Mouse (Mus musculus) retina, postnatal 1 day (tissue): ENCODE measurements around the gene Rfwd3.
A peak's percentile ranks its signal among the peaks of the same experiment; 100 is the strongest.
"Not testable (repeated sequence)": the region's sequence is repeated elsewhere in the genome, so short reads cannot be mapped to it uniquely, and the experiment has no call there.

Experiments used
- DNase-seq: peaks from one replicate; pipeline ENCODE4 v3.0.0-alpha.2; 2012

Rfwd3 gene

DNA sequence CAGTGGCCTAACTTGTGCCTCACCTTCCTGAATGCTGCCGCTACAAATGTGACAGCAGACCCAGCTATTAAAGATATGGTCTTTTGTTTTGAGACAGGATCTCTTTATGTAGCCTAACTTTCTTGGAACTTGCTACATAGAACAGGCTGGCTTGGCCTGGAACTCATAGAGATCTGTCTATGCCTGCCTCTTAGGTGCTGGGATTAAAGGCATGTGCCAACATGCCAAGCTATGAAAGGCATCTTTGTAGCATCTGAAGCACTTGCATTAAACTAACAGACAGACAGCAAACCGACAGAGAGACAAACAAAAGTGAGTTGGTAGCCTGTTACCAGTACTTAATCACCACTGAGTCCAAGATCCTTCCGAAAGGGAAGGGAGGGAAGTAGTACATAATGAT is 17.9 kb downstream of the Rfwd3 start:
- no peak for DNase-seq

DNA sequence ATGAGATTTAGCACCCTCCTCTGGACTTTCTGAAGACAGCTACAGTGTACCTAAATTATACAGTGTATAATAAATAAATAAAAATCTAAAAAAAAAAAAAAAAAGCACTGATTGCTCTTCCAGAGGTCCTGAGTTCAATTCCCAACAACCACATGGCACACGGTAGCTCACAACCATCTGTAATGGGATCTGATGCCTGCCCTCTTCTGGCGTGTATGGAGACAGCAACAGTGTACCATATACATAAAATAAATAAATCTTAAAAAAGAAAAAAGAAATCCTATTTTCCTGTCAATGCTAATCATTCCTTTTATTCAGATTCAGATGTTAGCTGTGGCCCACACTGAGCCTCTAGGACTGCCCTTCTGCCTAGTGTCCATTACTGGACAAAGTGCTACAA is 31.7 kb downstream of the Rfwd3 start:
- DNase-seq = no peak

DNA sequence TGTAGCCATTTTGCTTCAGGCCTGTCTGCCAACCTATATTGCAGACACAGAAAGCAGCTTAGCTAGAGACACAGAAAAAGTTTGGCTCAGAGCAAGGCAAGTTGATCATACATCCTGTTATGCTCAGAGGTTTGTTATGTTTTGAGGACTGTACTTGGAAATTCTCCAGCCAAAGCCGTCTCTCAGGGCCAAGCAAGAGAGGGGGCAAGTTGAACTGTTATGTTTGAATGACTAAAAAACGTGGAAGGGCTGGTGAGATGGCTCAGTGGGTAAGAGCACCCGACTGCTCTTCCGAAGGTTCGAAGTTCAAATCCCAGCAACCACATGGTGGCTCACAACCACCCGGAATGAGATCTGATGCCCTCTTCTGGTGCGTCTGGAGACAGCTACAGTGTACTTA is 33.9 kb downstream of the Rfwd3 start:
- DNase-seq = not testable (repeated sequence)

DNA sequence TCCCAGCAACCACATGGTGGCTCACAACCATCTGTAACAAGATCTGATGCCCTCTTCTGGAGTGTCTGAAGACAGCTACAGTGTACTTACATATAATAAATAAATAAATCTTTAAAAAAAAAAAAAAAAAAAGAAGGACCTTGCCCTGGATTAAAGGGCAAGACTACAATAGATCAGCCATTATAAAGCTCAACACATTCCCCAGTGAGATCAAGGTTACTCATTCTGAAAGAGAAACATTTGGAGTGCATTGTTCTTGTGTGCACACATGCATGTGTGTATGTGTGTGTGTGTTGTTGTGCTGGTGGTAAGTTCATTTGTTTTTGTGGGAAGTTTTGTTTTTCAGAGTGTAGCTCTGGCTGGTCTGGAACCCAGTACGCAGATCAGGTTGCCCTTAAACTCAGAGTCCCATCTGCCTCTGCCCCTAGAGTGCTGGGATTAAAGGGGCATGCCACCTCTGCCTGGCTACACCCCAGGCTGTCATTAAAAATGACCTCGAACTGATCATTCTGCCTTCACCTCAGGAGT is 35.3 kb downstream of the Rfwd3 start:
- no peak for DNase-seq

DNA sequence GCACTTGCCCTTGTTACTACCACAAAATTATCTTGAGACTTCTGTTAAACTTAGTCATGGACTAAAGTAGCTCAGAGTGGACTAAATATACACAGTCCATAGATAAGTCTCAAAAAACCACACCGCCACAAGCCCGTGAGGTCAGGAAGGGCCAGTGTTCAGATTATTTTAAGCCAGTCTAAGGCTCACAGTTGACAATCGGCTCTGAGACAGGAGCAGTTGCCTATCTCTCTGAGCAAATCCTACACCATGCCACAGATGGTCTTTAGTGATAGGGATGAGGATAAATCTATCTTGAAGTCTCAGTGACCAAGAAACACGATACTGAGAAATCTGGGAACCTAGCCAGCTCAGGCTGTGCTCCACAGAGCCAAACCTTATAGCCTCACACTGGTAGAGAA is 38.0 kb downstream of the Rfwd3 start:
- peak; percentile 48 for DNase-seq

DNA sequence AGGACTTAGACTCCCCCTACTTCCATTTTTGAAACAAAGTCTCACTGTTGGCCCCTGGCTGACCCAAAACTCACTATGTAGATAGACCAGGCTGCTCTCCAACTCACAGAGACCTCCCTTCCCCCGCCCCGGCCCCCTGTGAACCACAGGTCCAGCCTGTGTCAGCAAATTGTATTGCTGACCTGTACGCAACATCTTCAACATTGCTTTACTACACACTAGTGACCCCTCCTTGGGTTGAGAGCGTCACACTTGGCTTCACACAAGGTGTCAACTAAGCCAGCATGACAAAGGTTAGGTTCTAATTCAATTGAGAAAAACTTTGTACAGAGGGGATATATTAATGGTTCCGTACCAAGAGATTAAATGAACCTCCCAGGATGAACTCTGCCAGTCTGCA is 39.8 kb downstream of the Rfwd3 start:
- DNase-seq = no peak

DNA sequence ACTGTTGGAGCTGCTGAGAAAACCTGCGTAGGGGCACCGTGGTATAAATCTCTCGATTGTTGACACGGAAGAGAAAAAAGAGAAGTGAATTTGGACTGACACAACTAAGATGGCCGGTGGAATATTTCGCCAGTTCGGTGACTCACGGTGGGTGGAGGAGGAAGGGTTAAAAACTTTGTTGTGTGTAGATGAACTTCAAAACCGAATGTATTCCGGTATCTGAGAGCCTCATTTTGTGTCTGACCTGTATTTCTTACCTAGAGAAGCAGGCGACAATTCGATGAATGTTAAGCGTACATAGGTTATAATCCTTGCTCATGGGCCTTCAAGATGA is 40.6 kb downstream of the Rfwd3 start:
- DNase-seq = no peak

DNA sequence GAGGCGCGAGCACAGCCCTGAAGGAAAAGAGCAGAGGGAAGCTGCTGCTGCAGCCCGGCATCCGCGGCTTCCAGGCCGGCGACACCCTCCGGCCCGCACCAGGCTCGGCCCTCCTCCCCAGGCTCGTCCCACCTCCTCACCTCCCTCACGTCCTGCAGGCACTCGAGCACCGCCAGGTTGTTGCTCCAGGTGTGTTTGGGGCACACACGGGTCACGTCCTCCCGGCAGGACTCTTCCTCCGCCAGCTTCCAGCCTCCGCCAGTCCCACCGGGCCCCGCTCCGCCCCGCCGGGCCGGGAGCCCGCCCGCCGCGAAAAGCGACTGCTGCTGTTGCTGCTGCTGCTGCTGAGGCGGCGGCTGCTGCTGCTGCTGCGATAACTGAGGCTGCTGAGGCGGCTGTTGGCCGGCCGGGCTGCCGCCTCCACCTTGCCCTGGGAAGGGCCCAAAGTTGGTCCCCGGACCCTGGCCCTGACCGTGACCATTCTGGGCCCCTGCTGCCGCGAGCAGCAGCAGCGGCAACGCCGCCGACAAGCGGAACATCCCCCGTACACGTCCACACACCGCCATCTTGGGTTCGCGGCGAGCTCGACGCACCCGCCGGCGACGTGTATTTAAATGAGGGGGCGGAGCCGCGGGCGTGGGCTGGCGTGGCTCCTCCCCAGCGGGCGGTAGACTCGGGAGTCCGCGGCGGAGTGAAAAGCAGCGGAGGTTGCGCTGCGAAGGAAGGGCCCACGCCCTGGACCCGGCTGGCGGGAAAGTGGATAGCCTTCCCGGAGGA is 41.2 kb downstream of the Rfwd3 start, which contains the start of gene Glg1:
TSS of gene Glg1 (minus strand) at position 586 of the 777 bp plus-strand sequence.
- DNase-seq = peak; percentile 96

DNA sequence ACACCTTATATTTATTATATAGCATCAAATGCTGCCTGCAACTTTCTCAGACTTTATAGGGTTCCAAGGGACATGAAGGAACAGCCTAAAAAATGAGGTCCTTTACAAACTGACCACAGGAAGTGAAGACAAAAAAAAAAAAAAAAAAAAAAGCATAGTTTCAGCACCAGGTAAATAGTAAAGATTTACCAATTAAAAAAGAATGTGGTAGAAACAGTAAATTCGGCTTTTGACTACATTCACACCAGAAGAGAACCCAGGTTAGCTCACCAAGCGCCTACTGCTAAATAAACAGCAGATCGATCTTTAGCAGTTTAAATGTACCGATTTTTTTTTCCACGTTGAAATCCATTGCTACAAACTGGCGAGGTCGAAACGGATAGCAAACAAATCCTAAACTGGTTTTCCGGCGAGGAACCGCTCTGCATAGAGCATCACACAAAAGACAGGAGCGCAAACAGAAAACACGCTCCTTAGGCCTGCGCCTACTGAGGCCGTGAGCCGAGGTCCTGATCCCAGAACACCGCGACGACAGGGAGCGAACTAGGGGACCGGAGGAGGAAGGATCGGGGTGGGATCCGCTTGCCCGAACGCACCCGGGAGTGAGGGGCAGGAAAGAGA is 41.9 kb downstream of the Rfwd3 start:
- DNase-seq = no peak

DNA sequence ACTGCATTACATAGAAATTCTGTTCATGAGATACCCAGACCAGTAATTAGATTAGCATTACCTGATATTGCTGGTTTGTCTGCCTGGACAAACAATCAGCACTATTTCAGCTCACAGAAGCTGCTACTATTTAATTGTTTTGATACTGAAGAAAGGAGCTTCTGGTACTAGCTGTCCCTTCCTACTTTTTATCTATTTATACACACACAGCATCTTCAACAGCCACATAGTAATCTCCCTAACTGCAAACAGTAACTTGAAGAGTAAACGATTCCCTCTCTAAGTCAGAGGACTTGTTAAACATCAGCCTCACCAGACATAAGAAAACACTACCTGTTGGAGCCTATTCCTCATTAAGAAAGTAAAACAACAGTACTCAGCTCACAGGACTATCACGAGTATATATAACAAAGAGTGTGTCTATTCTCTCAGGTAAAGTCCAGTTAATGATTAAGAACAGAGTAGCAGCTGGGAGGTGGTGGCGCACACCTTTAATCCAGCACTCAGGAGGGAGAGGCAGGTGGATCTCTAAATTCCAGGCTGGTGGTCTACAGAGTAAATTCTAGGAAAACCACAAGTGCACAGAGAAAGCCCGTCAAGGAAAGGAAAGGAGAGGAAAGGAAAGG is 47.4 kb downstream of the Rfwd3 start:
- DNase-seq = no peak

DNA sequence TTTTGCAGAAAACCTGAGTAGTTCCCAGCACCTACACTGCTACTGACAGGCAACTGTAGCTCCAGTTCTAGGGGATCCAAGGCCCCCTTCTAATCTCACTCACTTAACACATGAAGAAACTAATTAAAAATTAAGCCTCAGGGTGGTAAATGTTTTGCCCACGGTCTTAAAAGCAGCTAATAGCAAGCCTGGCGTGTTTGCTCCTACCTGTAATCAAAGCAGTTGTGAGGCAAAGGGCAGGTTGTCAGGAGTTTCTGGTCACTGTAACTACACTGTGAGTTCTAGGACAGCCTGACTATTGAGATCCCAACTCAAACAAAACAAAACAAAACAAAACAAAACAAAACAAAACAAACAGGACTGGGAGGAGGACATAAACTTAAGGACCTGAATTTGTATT is 49.9 kb downstream of the Rfwd3 start:
- no peak for DNase-seq

DNA sequence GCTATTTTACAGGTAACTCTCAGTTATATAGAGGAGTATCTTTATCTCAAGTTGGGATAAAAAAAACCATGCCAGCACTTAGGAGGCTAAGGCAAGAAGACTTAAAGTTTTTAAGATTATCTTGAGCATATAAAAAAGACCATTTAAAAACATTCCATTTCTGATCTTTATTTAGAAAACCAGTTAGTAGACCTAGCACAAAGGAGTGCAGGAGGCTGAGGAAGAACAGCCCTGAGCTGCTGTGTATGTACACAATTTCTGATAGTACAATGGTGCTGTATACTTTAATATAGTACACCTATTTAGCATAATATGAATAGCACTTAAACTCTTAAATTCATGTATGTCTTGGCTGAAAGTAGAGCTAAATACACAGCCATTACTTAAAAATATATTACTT is 51.9 kb downstream of the Rfwd3 start:
- no peak for DNase-seq

DNA sequence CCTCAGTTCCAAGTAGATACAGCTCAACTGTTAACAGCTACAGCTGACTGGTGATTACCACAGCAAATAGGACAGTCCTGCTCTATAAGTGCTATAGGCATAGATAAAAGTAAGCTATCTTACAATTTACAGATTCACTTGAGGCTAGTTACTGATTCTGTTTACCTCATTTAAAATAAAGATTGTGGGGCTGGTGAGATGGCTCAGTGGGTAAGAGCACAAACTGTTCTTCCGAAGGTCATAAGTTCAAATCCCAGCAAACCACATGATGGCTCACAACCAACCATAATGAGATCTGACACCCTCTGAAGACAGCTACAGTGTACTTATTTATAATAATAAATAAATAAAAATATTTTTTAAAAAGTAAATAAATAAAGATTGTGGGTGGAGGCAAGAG is 53.2 kb downstream of the Rfwd3 start:
- DNase-seq = not testable (repeated sequence)

DNA sequence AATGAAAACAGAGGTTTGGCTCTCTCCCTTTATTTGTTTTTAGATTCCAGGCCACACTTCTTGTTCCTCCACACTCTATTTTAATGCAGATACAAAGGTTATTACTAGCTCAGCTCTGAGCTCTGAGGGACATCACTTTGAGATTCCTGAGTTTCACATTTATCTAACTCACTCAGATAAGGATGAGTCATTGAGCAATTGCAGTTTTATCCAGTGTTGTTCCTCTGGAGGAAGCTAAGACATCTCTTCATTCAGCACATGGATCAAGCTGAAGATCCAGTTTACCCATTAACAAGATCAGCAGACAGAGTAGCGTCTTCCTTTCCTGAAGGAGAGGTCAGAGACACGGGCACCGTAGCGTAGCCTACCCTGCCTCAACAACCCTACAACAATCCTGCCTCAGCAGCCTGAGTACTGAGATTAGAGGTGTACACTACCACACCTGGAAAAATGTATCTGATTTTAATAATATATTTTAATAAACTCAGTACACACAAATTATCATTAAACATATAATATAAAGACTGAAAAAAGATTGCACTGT is 53.7 kb downstream of the Rfwd3 start:
- DNase-seq = no peak

DNA sequence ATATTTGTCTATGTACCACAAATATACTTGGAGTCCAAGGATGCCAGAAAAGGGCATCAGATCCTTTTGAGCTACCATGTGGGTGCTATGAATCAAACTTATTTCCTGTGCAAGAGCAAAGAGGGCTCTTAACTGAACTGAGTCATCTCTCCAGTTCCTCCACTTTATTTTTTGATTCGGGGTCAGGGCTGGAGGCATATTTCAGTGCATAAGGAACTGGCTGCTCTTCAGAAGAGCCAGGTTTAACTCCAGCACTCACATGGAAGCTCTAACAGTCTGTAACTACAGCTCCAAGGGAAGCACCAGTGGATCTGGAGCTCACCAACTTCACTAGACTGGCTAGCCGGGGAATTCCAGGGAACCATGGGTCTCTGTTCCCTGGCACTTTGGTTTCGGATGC is 62.7 kb downstream of the Rfwd3 start:
- no peak for DNase-seq

DNA sequence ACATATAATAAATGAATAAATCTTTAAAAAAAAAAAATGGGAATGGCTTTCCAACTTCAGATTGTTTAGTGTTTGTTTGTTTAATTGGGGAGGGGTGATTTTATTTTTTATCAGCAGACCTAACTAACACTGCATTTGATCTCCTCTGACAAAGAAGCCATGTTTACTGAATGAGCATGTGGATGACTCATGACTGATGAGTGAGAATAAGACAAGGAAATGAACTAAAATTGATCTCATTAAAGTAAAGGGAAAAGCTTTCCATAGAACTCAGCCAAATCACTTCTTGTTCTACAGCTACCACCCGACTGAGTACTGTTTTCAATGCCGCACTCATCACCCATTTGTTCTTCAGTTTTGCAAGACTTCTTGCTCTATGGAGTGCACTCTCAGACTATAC is 66.3 kb downstream of the Rfwd3 start:
- DNase-seq = no peak

DNA sequence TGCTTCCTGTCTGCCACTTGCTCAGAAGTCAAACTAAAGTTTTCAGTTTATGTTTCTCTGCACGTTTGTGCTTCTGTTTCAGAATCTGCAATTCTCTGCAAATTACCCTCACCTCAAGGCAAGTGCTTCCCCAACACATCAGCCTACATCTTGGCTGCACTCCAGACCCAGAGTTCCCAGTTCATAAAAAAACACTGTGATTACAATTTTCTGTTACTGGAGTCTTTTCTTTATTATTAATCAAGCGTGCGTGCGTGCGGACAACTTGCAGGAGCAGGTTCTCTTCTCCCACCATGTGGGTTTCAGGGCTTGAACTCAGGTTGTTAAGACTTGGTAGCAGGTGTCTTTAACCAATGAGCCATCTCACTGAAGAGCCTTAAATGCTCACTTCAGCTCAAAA is 75.9 kb downstream of the Rfwd3 start:
- peak; percentile 34 for DNase-seq
